Mouse (Mus musculus): ENCODE results near the gene D6Wsu163e. TPM values are rescaled to one million over a fixed set of nuclear protein-coding genes. Genes with fewer than 3 reads are reported as not detected.

Gene D6Wsu163e
- polyA plus RNA-seq (2017; shearing (Covaris generic)) = 10.0 TPM

GRCm38 (mm10) chr6:126939487-126940171, at the start of gene D6Wsu163e, which contains the start of gene Rad51ap1:
TSS of gene D6Wsu163e (plus strand) at chr6:126939962.
TSS of gene Rad51ap1 (minus strand) at chr6:126939587.

DNA sequence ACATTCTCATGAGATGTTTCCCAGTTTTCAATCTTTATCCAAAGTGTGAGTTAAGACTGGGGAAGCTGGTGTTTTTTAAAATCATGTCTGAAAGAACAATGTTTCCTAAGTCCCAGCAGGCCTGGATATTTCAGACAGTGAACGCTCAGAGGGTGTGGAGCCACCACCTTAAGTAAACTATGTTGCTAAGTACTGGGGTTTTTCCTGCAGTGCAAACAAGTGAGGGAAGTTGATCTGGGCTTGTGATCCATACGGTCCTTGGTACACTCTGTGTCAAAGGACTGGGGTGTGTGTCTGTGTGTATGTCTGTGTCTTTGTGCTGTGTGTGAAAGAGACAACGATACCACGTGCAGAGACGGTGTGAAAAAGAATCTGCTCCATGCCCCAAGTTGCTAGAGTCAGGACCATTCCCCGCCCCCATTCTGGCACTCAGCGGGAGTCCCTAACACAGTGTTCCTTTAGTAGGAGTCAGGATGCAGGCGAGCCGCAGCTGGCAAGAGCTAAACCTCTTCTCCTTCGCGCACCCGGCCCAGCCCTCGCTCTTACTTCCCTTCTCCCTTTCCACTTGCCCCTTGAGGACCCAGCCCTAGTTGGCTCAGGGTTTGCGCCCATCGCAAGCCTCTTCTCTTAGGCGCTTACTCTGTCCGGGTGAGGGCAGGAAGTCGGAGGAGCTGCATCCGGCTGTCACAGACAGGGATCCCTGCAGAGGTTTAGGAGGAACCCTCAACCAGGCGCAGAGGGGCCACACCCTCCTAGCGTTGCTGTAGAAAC, 18.5 kb upstream of the D6Wsu163e start, which contains the start of gene Dyrk4:
Gene Dyrk4 (minus strand): TSS at position 729 of the 771 bp plus-strand sequence.

GRCm38 (mm10) chr6:127014906-127015770, 75.4 kb downstream of the D6Wsu163e start, which contains the start of gene Fgf6:
TSS of gene Fgf6 (plus strand) at chr6:127015586.

Other genes starting within 250 kb of the D6Wsu163e start
- gene Kcna6, start 199.3 kb upstream of the D6Wsu163e start, polyA plus RNA-seq (2017; shearing (Covaris generic)) = not detected
- 151 TPM for gene Ndufa9, start 90.8 kb upstream of the D6Wsu163e start, polyA plus RNA-seq (2017; shearing (Covaris generic))
- gene Akap3, start 86.9 kb upstream of the D6Wsu163e start, polyA plus RNA-seq (2017; shearing (Covaris generic)) = not detected
- gene Dyrk4, start 18.1 kb upstream of the D6Wsu163e start, polyA plus RNA-seq (2017; shearing (Covaris generic)) = 0.85 TPM
- 3.4 TPM for gene Rad51ap1, start 375 bp upstream of the D6Wsu163e start, polyA plus RNA-seq (2017; shearing (Covaris generic))
- not detected for gene Fgf6, start 75.6 kb downstream of the D6Wsu163e start, polyA plus RNA-seq (2017; shearing (Covaris generic))
- not detected for gene Fgf23, start 132.9 kb downstream of the D6Wsu163e start, polyA plus RNA-seq (2017; shearing (Covaris generic))
- 6.1 TPM for gene Tigar, start 169.6 kb downstream of the D6Wsu163e start, polyA plus RNA-seq (2017; shearing (Covaris generic))
- 1,231 TPM for gene Ccnd2, start 212.2 kb downstream of the D6Wsu163e start, polyA plus RNA-seq (2017; shearing (Covaris generic))

Measured in CD4-positive, CD25-positive, alpha-beta regulatory T cell (primary cell).